Mouse (Mus musculus) liver, embryonic 11.5 days (tissue): Measurements from ENCODE around the gene Osbpl9. TPM values are rescaled to one million over a fixed set of nuclear protein-coding genes. Genes with fewer than 3 reads are reported as not detected.
A peak's percentile ranks its signal among the peaks of the same experiment; 100 is the strongest.

Source experiments
- ATAC-seq: fragments of 200-750 bp; cut with Nextera tagmentation; replicated peaks from 2 replicates; pipeline ENCODE4 v1.8.0; 2017; ENCODE audit warnings: moderate number of reproducible peaks, mild to moderate bottlenecking, moderate TSS enrichment, moderate library complexity; ENCODE audit not compliant: low FRiP score
- DNase-seq: peaks from one replicate; pipeline ENCODE4 v3.0.0-alpha.2; 2017; ENCODE audit warnings: low spot score
- H3K27ac ChIP-seq: fragments of 300-500 bp; sonication (generic); 2 replicates; pipeline ENCODE4 v1.5.1; 2014; ENCODE audit warnings: mild to moderate bottlenecking, low read depth, low read length, control low read depth
- H3K27me3 ChIP-seq: fragments of 300-500 bp; sonication (generic); replicated peaks from 2 replicates; pipeline ENCODE4 v1.6.1; 2014; ENCODE audit warnings: low read length, mixed read lengths; ENCODE audit not compliant: control insufficient read depth, insufficient read depth
- H3K36me3 ChIP-seq: fragments of 300-500 bp; sonication (generic); 2 replicates; pipeline ENCODE4 v1.6.1; 2014; ENCODE audit warnings: mild to moderate bottlenecking, low read length, moderate library complexity, mixed read lengths; ENCODE audit not compliant: control insufficient read depth, insufficient read depth
- H3K4me1 ChIP-seq: fragments of 300-500 bp; sonication (generic); replicated peaks from 2 replicates; pipeline ENCODE4 v1.6.1; 2014; ENCODE audit warnings: low read length, mixed read lengths; ENCODE audit not compliant: control insufficient read depth, insufficient read depth
- H3K4me2 ChIP-seq: fragments of 300-500 bp; sonication (generic); 2 replicates; pipeline ENCODE4 v1.6.1; 2014; ENCODE audit warnings: mild to moderate bottlenecking, control low read depth, moderate library complexity
- H3K4me3 ChIP-seq: fragments of 300-500 bp; sonication (generic); 2 replicates; pipeline ENCODE4 v1.5.1; 2014; ENCODE audit warnings: low read depth, low read length, control low read depth
- H3K9ac ChIP-seq: fragments of 300-500 bp; sonication (generic); 2 replicates; pipeline ENCODE4 v1.6.1; 2014; ENCODE audit warnings: low read depth, low read length, control low read depth
- H3K9me3 ChIP-seq: fragments of 300-500 bp; sonication (generic); 2 replicates; pipeline ENCODE4 v1.6.1; 2016; ENCODE audit warnings: low read length, inconsistent platforms, mixed read lengths; ENCODE audit not compliant: control insufficient read depth
- WGBS: fragments of 180-500 bp; shearing (Covaris S2); extraction: QIAGEN DNeasy Blood & Tissue Kit; methylation state at CpG from one replicate; pipeline ENCODE4 v1.1.7; 2014; 5-methylcytosine and 5-hydroxymethylcytosine counted together
- polyA plus RNA-seq: library from polyadenylated mRNA; unstranded; fragments of >200 nt; fragmentation: Nextera tagmentation; extraction: Ambion mirVana; gene quantifications from 2 replicates; pipeline ENCODE4 v1.2.1, GENCODE M21; 2014

Osbpl9 gene
- polyA plus RNA-seq, 1 experiment from 2014 or later = 40.6 TPM

DNA sequence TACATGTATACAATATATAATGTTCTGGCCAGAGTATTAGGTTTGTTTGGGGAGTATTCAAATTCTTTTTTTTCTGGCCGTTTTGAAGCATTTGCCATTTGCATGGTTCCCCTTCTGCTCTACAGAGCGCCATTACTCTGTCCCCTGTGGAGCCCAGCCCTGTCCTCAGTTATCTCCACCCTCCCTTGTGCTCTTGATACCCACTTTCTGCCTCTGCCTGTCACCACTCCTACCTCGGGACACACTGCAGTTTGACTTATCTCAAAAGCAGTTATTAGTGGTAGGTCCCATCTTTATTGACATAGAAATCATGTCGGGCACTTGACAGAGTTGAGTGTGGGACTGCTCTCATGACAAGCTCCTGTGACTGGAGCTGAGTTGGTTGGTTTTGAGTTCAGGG, 159.3 kb downstream of the Osbpl9 start:
- no peaks in the 10 kb centered on the region for H3K27me3 ChIP-seq
- no peaks in the 10 kb centered on the region for H3K9me3 ChIP-seq
- no peak overlapping the region for H3K4me2 ChIP-seq
- no peak overlapping the region for H3K4me3 ChIP-seq
- no peak overlapping the region for H3K9ac ChIP-seq
- 70% methylated on average over 4 of the region's 4 CpGs for WGBS
- H3K4me1 ChIP-seq = no peaks in the 10 kb centered on the region
- H3K27ac ChIP-seq = no peak overlapping the region
- ATAC-seq = no peak; the same call in 1 of the 2 replicates
- DNase-seq = no peak
- peaks cover 34% of the 10 kb centered on the region for H3K36me3 ChIP-seq

DNA sequence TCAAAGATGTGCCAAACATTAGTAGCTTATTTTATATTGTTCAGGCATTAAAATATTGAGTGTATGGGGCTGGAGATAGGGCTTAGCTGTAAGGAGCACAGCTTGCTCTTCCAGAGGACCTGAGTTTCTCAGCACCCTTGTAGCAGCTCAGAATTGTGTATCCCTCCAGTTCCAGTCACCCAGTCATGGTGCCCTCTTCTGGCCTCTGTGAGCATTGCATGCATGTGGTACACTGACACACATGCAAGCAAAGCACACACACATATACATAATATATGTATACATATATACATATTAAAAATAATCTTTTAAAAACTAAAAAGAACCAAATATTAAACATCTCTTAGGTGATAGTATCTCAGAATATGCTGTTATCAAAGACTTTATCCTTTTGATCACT, 165.7 kb downstream of the Osbpl9 start:
- H3K4me1 ChIP-seq = no peaks in the 10 kb centered on the region
- no peak overlapping the region for H3K27ac ChIP-seq
- DNase-seq = no peak
- H3K9me3 ChIP-seq = no peaks in the 10 kb centered on the region
- no peak overlapping the region for H3K4me2 ChIP-seq
- peaks cover 5% of the 10 kb centered on the region; the same call in 1 of the 2 replicates for H3K36me3 ChIP-seq
- 0 out of 2 replicates have a peak, but pooled peaks have one; percentile 49 for ATAC-seq
- no peak overlapping the region for H3K4me3 ChIP-seq
- H3K27me3 ChIP-seq = no peaks in the 10 kb centered on the region
- H3K9ac ChIP-seq = no peak overlapping the region

DNA sequence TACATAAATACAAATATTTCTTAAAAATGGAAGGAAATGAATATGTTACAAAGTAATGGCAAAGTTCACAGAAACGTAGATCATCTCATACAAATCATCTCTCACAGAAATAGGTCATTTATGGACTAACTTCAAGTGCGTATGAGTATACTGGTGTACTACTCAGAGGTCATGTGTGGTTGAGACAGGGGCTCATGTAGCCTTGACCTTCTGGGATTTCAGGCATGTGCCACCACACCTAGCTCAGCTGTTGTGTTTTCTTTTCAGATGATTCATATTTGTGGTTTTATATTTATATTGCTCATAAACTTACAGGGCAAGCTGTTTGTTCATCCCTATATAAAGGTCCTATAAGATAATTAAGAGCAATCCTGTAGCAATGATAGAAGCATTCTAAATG, 171.8 kb downstream of the Osbpl9 start:
- WGBS = 88% methylated on average over 2 of the region's 2 CpGs
- Histone ChIP-seq H3K4me1 (no peaks in the 10 kb centered on the region), H3K27me3 (no peaks in the 10 kb centered on the region), H3K9me3 (no peaks in the 10 kb centered on the region), H3K9ac (no peak overlapping the region), H3K4me2 (no peak overlapping the region), H3K27ac (no peak overlapping the region), H3K4me3 (no peak overlapping the region), H3K36me3 (no peaks in the 10 kb centered on the region; the same call in 1 of the 2 replicates)
- no peak for ATAC-seq
- DNase-seq = no peak

DNA sequence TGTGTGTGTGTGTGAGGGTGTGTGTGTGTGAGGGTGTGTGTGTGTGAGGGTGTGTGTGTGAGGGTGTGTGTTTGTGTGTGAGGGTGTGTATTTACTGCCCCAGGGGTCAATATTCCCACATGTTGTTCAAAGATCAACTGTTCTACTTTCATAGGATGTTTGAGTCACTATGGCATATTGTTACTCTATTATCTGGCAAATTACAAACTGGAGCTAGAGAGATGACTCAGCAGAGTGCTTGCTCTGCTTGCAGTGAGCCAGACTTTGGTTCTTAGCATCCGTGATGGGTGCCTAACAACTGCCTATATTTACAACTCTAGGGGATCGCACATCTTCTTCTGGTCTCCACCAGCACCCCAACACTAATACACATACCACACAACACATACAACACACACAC, 172.2 kb downstream of the Osbpl9 start:
- ATAC-seq (no peak), DNase-seq (no peak)
- no peak overlapping the region for H3K9ac ChIP-seq
- H3K9me3 ChIP-seq = no peaks in the 10 kb centered on the region
- H3K4me2 ChIP-seq = no peak overlapping the region
- no peak overlapping the region for H3K4me3 ChIP-seq
- WGBS = 84% methylated on average over 2 of the region's 2 CpGs
- H3K27ac ChIP-seq = no peak overlapping the region
- no peaks in the 10 kb centered on the region; the same call in 1 of the 2 replicates for H3K36me3 ChIP-seq
- H3K4me1 ChIP-seq = no peaks in the 10 kb centered on the region
- no peaks in the 10 kb centered on the region for H3K27me3 ChIP-seq

DNA sequence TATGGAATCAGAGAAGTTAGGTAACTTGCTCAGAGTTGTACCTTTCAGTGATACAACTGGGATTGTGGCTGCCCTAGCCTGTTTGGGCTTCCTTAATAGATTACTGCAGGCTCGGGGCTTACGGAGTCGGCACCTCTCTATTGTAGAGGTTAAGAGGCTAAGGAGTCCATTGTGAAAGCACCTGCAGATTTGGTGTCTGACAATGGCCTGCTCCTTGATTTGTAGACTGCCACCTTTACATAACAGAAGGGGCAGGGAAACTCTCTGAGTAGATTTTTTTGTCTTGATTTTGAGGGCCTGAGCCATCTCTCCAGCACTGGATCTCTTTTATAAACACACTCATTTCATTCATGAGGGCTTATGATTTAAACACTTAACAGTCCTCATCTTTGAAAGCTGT, 175.5 kb downstream of the Osbpl9 start:
- no peak overlapping the region for H3K4me3 ChIP-seq
- DNase-seq (no peak), ATAC-seq (no peak)
- WGBS = 91% methylated on average over 3 of the region's 3 CpGs
- H3K27ac ChIP-seq = no peak overlapping the region
- no peaks in the 10 kb centered on the region for H3K27me3 ChIP-seq
- no peaks in the 10 kb centered on the region; the same call in 1 of the 2 replicates for H3K36me3 ChIP-seq
- H3K9me3 ChIP-seq = no peaks in the 10 kb centered on the region
- no peaks in the 10 kb centered on the region for H3K4me1 ChIP-seq
- no peak overlapping the region for H3K4me2 ChIP-seq
- H3K9ac ChIP-seq = no peak overlapping the region

DNA sequence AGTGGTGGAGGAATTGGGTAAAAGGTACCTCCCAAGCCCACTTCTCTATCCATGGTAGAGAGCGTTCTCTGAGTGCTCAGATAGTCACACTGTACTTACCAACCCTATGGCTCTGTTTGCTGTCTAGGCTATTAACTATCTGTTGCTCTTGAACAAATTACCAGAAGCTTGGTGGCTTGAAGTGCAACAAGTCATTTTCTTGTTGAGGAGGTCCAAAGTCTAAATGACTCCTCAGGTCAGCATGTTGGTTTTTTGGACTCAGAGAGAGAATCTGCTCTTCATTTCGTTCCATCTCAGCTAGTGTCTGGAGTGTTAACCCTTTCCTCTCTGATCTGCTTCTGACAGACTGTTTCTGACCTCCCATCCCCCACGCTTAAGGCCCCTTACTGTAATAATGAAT, 177.0 kb downstream of the Osbpl9 start:
- Histone ChIP-seq H3K4me2 (no peak overlapping the region), H3K27ac (no peak overlapping the region), H3K9ac (no peak overlapping the region), H3K27me3 (no peaks in the 10 kb centered on the region), H3K9me3 (no peaks in the 10 kb centered on the region), H3K4me3 (no peak overlapping the region), H3K36me3 (no peaks in the 10 kb centered on the region; the same call in 1 of the 2 replicates), H3K4me1 (no peaks in the 10 kb centered on the region)
- whole genome bisulfite sequencing = 69% methylated on average over 3 of the region's 3 CpGs
- no peak for ATAC-seq
- no peak for DNase-seq

DNA sequence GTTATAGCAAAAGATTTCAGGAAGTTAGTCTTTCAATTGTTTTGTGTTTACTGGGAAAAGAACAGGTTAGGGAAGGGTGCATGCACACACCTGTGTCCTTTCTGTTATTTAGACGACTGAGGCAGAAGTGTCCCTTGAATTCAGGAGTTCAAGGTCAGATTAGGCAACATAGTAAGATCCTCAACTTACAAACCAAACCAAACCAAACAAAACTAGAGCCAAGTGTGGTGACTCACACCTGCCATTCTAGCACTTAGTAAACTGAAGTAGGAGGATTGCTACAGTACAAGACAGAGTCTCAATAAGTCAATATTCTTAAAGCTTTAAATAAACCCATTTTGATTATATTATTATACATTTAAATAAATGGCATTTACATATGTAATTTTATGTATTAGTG, 180.1 kb downstream of the Osbpl9 start:
- Histone ChIP-seq H3K36me3 (peaks cover 9% of the 10 kb centered on the region; the same call in 1 of the 2 replicates), H3K4me2 (no peak overlapping the region), H3K27me3 (no peaks in the 10 kb centered on the region), H3K4me3 (no peak overlapping the region), H3K9ac (no peak overlapping the region), H3K27ac (no peak overlapping the region), H3K9me3 (no peaks in the 10 kb centered on the region), H3K4me1 (no peaks in the 10 kb centered on the region)
- ATAC-seq (no peak), DNase-seq (no peak)
- 56% methylated on average over 1 of the region's 1 CpGs for WGBS

DNA sequence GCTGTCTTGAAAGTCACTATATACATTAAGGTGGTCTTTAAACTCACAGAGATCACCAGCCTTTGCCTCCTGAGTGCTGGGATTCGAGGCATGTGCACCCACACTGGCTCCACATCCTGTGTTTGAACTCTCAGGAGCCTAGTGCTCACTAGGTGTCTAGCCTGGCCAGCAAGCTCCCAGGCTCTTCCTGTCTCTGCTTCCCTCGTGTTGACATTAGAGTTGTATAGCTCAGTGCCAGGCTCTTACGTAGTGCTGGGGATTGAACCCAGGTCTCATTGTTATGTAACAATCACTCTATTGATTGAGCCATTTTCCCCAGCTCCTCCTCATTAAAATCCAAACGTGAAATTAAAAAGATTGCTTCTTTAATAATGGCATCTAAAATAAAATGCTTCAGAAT, 182.8 kb downstream of the Osbpl9 start:
- no peak for ATAC-seq
- WGBS = 77% methylated on average over 4 of the region's 4 CpGs
- Histone ChIP-seq H3K9ac (no peak overlapping the region), H3K4me1 (no peaks in the 10 kb centered on the region), H3K4me2 (no peak overlapping the region), H3K9me3 (no peaks in the 10 kb centered on the region), H3K4me3 (no peak overlapping the region), H3K36me3 (peaks cover 9% of the 10 kb centered on the region; the same call in 1 of the 2 replicates), H3K27me3 (no peaks in the 10 kb centered on the region), H3K27ac (no peak overlapping the region)
- DNase-seq = no peak

DNA sequence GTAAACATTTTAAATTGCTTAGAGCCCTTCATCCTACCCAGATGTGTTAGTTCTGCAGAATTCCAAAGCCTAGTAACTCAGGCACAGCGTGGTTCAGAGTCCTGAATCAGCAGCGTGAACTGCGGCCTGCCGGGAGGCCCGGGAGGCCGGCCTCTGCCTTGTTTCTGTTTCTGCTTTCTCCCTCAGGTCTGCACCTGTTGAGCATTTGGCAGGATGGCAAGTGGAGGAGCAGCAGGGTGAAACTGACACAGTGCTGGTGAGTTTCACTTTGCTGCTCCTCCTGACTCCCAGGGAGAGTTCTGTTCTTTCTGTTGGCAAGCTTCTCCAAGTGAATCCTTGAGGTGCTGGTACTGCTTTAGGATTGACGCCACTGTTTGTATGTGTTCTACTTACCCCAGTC, 184.6 kb downstream of the Osbpl9 start:
- Histone ChIP-seq H3K9ac (no peak overlapping the region), H3K4me1 (no peaks in the 10 kb centered on the region), H3K27me3 (no peaks in the 10 kb centered on the region), H3K4me2 (no peak overlapping the region), H3K9me3 (no peaks in the 10 kb centered on the region), H3K36me3 (peaks cover 9% of the 10 kb centered on the region; the same call in 1 of the 2 replicates), H3K27ac (no peak overlapping the region), H3K4me3 (no peak overlapping the region)
- no peak for DNase-seq
- no peak for ATAC-seq
- WGBS = 83% methylated on average over 7 of the region's 7 CpGs
